Mouse (Mus musculus): ENCODE results near the gene Tpst1.

- TF ChIP-seq CTCF (IDR thresholded peaks at IDR 0.05; ENCODE audit: borderline replicate concordance, insufficient read depth, low read depth, low read length): no peak
- no peak for TF ChIP-seq POLR2A (IDR thresholded peaks at IDR 0.05; ENCODE audit: borderline replicate concordance, insufficient read depth, low read length)
Observed at GRCm38 (mm10) chr5:130046100-130046499, 27.0 kb upstream of the Tpst1 start.
